Mouse (Mus musculus): Measurements from ENCODE around the gene Tmem240.

DNA sequence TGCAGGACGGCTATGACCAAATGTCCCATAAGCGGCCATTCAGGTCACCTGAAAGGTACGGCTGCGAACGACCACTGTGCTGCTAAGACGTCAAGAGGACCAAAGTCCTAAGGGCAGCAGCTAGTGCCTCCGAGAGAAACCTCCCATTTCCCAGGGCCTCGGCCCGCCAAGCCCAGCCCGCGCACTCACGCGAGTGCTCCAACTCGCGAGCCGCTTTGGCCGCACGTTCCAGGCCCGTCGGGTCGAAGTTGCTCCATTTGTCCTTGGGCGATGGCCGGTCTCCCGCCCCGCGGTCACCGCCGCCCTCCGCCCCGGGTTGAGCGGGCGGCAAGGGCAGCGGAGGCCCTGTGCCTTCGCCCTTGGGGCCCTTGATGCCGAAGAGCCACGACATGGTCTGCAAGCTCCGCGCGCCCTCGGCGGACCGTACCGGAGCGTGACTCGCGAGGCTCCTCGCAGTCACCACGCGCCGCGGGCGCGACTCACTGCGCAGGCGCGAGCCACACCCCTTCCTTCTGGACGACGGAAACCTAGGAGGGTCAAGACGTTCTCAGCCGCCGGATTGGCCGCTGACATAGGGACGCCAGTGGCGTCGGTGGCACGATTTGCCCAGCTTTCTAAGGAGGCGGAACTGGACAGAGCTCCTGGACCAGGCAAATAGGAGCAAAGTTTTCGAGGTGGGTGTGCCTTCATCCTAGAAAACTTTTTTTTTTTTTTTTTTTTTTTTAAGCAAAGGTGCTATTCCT is 26.2 kb downstream of the Tmem240 start, which contains the start of gene Atad3a:
- no peak for TF ChIP-seq CTCF (conservative IDR thresholded peaks at IDR 0.05; ENCODE audit: low read length)
- no peak for TF ChIP-seq NANOG (IDR thresholded peaks at IDR 0.05; ENCODE audit: borderline replicate concordance, low read length)

Measured in E14TG2a.4 (cell line).